ENCODE assay signal across 15 mouse cellular contexts in the genomic region with DNA sequence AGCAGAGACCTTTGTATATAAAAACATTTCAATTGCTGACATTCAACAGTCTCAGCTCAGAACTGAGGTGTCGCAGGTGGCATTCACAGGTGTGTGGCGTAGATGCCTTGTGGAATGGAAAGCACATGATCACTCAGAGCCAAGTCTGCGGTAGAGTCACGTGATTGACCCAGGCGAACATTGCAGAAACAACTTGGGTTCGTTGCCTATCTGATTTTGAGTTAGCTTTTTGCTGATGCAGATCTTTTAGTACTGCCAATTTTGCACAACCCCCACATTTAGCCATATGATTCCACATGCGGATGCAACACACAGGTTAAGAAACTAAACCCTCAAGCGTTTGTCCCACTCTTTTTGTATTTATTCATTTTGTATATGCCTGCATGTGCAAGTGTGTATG.
A peak's percentile ranks its signal among the peaks of the same experiment; 100 is the strongest.
DNase-seq lines count a peak whose midpoint lies in the region.
"Had no signal": no experiment of that assay in that cellular context is flagged by ENCODE, and none has a peak within 500 bp of the region (broad histone marks: within the 10 kb centered on the region; RNA-seq: fewer than 3 reads in every experiment).

No protein-coding gene starts in this region.

- DNase-seq in heart, adult 11 months, result peak; percentile 49
- DNase-seq in heart, adult 18-20 months, result no peak
- peak; percentile 32 for DNase-seq in thymus, postnatal 14 days
- DNase-seq in thymus, postnatal 10 days (ENCODE audit: low spot score in 2 of 2), result no peak
- peak; percentile 63 for DNase-seq in fat pad, adult 2 months (ENCODE audit: extremely low read depth, low read depth, low spot score)
- DNase-seq in spleen, postnatal 4 days (ENCODE audit: low spot score in 2 of 2), result no peak
- DNase-seq: adrenal gland, postnatal 10 days; adrenal gland, postnatal 36 days; B cell, adult 2 months; cerebellum, adult 18-20 months; cerebellum, adult 9-10 months; cerebellum, postnatal 14 days; forebrain, postnatal 0 days; gastrocnemius, adult 2 months; gastrocnemius, postnatal 14 days had no signal

Comparison
In these comparisons a context has a peak if more than half of its experiments do, and no peak if none do; other contexts are left out.
1. DNase-seq: peak in heart, adult 11 months (single experiment), thymus, postnatal 14 days (single experiment) and fat pad, adult 2 months (single experiment); none in heart, adult 18-20 months (0 of 2), thymus, postnatal 10 days (0 of 2) and spleen, postnatal 4 days (0 of 2).